Mouse (Mus musculus): ENCODE data around the gene Rps6. TPM values are rescaled to one million over a fixed set of nuclear protein-coding genes. Genes with fewer than 3 reads are reported as not detected.

Rps6 gene
- polyA plus RNA-seq, 1 experiment: 64.6 TPM

GRCm38 (mm10) chr4:86884945-86885344 is 27.7 kb upstream of the Rps6 start:
- Histone ChIP-seq H3K27me3 (ENCODE audit: control insufficient read depth) (peaks cover 2% of the 10 kb centered on the region; the same call in 1 of the 2 replicates), H3K36me3 (ENCODE audit: control insufficient read depth) (no peaks in the 10 kb centered on the region), H3K4me3 (replicated peaks) (no peak overlapping the region), H3K9me3 (ENCODE audit: control insufficient read depth, low read length) (no peaks in the 10 kb centered on the region), H3K4me1 (ENCODE audit: control insufficient read depth) (peaks cover 23% of the 10 kb centered on the region)
- TF ChIP-seq TAL1 (IDR thresholded peaks at IDR 0.05; ENCODE audit: low read length) (no peak), GATA1 (IDR thresholded peaks at IDR 0.05; ENCODE audit: low read length) (no peak)

DNA sequence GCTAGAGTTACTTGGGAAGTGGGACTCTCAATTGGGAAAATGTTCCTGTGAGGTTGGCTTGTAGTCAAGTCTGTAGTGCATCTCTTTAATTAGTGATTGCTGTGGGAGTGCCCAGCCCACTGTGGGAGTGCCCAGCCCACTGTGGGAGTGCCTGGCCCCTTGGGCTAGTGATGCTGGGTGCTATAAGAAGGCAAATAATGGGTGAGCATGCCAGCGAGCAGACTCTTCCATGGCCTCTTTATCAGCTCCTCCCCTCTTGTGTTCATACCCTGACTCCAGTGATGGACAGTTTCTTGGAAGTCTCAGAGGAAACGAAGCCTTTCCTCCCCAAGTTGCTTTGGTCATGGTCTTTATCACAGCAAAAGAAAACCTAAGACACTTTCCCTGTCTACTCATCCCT is 25.2 kb upstream of the Rps6 start:
- peaks cover 2% of the 10 kb centered on the region; the same call in 1 of the 2 replicates for H3K27me3 ChIP-seq (ENCODE audit: control insufficient read depth)
- TF ChIP-seq GATA1 (IDR thresholded peaks at IDR 0.05; ENCODE audit: low read length) (no peak), TAL1 (IDR thresholded peaks at IDR 0.05; ENCODE audit: low read length) (no peak)
- no peaks in the 10 kb centered on the region for H3K9me3 ChIP-seq (ENCODE audit: control insufficient read depth, low read length)
- peaks cover 24% of the 10 kb centered on the region for H3K4me1 ChIP-seq (ENCODE audit: control insufficient read depth)
- H3K4me3 ChIP-seq (replicated peaks): no peak overlapping the region
- no peaks in the 10 kb centered on the region for H3K36me3 ChIP-seq (ENCODE audit: control insufficient read depth)

DNA sequence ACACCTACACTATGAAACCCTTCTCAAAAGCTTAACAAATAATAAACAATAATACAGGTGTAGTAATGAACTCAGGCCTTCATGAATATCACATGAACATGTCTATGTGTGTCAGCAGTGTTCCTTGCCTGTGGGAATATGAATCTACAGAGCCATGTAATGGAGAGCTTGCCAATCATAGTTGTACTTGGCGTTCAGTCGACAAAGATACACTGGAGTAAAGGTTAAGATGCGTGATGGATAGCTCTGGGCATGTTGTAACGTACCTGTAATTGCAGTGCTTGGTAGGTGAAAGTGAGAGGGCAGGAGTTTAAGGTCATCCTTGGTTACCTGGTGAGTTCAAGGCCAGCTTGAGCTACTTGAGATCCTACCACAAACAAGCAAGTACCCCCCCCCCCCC is 24.0 kb upstream of the Rps6 start:
- no peak for TF ChIP-seq GATA1 (IDR thresholded peaks at IDR 0.05; ENCODE audit: low read length)
- no peak for TF ChIP-seq TAL1 (IDR thresholded peaks at IDR 0.05; ENCODE audit: low read length)
- H3K9me3 ChIP-seq (ENCODE audit: control insufficient read depth, low read length): no peaks in the 10 kb centered on the region
- no peak overlapping the region for H3K4me3 ChIP-seq (replicated peaks)
- H3K36me3 ChIP-seq (ENCODE audit: control insufficient read depth): no peaks in the 10 kb centered on the region
- H3K4me1 ChIP-seq (ENCODE audit: control insufficient read depth): peaks cover 13% of the 10 kb centered on the region
- peaks cover 6% of the 10 kb centered on the region for H3K27me3 ChIP-seq (ENCODE audit: control insufficient read depth)

GRCm38 (mm10) chr4:86879477-86879876 is 22.3 kb upstream of the Rps6 start:
- Histone ChIP-seq H3K36me3 (ENCODE audit: control insufficient read depth) (no peaks in the 10 kb centered on the region), H3K4me1 (ENCODE audit: control insufficient read depth) (peaks cover 7% of the 10 kb centered on the region), H3K9me3 (ENCODE audit: control insufficient read depth, low read length) (no peaks in the 10 kb centered on the region), H3K4me3 (replicated peaks) (no peak overlapping the region), H3K27me3 (ENCODE audit: control insufficient read depth) (peaks cover 23% of the 10 kb centered on the region)
- TF ChIP-seq TAL1 (IDR thresholded peaks at IDR 0.05; ENCODE audit: low read length) (no peak), GATA1 (IDR thresholded peaks at IDR 0.05; ENCODE audit: low read length) (no peak)

GRCm38 (mm10) chr4:86874146-86874847 is 17.1 kb upstream of the Rps6 start, which contains the start of gene Acer2:
TSS of gene Acer2 (plus strand) at chr4:86874396.
- TF ChIP-seq TAL1 (IDR thresholded peaks at IDR 0.05; ENCODE audit: low read length): no peak
- TF ChIP-seq GATA1 (IDR thresholded peaks at IDR 0.05; ENCODE audit: low read length): no peak
- H3K27me3 ChIP-seq (ENCODE audit: control insufficient read depth): peaks cover 45% of the 10 kb centered on the region
- H3K4me3 ChIP-seq (replicated peaks): peak within 1 kb of the TSS; percentile 72
- H3K36me3 ChIP-seq (ENCODE audit: control insufficient read depth): no peaks in the 10 kb centered on the region
- peaks cover 17% of the 10 kb centered on the region for H3K4me1 ChIP-seq (ENCODE audit: control insufficient read depth)
- H3K9me3 ChIP-seq (ENCODE audit: control insufficient read depth, low read length): peaks cover 6% of the 10 kb centered on the region; the same call in 1 of the 2 replicates

- peaks cover 15% of the 10 kb centered on the region for H3K4me1 ChIP-seq (ENCODE audit: control insufficient read depth)
- H3K9me3 ChIP-seq (ENCODE audit: control insufficient read depth, low read length): peaks cover 6% of the 10 kb centered on the region; the same call in 1 of the 2 replicates
- H3K27me3 ChIP-seq (ENCODE audit: control insufficient read depth): peaks cover 47% of the 10 kb centered on the region
- no peak overlapping the region for H3K4me3 ChIP-seq (replicated peaks)
- H3K36me3 ChIP-seq (ENCODE audit: control insufficient read depth): no peaks in the 10 kb centered on the region
- TF ChIP-seq GATA1 (IDR thresholded peaks at IDR 0.05; ENCODE audit: low read length) (no peak), TAL1 (IDR thresholded peaks at IDR 0.05; ENCODE audit: low read length) (no peak)
These were observed 15.9 kb upstream of the Rps6 start for GRCm38 (mm10) chr4:86873072-86873471.

GRCm38 (mm10) chr4:86871988-86872387 is 14.8 kb upstream of the Rps6 start:
- no peaks in the 10 kb centered on the region for H3K36me3 ChIP-seq (ENCODE audit: control insufficient read depth)
- H3K27me3 ChIP-seq (ENCODE audit: control insufficient read depth): peaks cover 48% of the 10 kb centered on the region
- peaks cover 15% of the 10 kb centered on the region for H3K4me1 ChIP-seq (ENCODE audit: control insufficient read depth)
- H3K4me3 ChIP-seq (replicated peaks): no peak overlapping the region
- peaks cover 6% of the 10 kb centered on the region; the same call in 1 of the 2 replicates for H3K9me3 ChIP-seq (ENCODE audit: control insufficient read depth, low read length)
- TF ChIP-seq TAL1 (IDR thresholded peaks at IDR 0.05; ENCODE audit: low read length): no peak
- TF ChIP-seq GATA1 (IDR thresholded peaks at IDR 0.05; ENCODE audit: low read length): no peak

DNA sequence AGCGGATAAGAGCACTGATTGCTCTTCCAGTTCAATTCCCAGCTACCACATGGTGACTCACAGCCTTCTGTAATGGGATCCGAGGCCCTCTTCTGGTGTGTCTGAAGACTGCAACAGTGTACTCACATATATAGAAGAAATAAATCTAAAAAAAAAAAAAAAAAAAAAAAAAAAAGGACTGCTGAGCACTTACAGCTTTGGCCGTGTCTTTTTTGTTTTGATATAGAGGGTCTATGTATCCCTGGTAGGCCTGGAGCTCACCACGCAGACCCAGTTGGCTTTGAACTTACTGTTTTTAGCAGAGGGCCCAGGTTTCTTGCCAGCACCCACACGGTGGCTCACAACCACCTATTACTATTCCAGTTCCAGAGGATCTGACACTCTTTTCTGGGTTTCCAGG is 6.9 kb upstream of the Rps6 start:
- no peaks in the 10 kb centered on the region for H3K36me3 ChIP-seq (ENCODE audit: control insufficient read depth)
- peaks cover 8% of the 10 kb centered on the region for H3K4me1 ChIP-seq (ENCODE audit: control insufficient read depth)
- no peaks in the 10 kb centered on the region for H3K9me3 ChIP-seq (ENCODE audit: control insufficient read depth, low read length)
- peaks cover 10% of the 10 kb centered on the region for H3K27me3 ChIP-seq (ENCODE audit: control insufficient read depth)
- no peak overlapping the region for H3K4me3 ChIP-seq (replicated peaks)
- no peak; the same call in 2 of the 3 replicates for TF ChIP-seq TAL1 (IDR thresholded peaks at IDR 0.05; ENCODE audit: low read length)
- TF ChIP-seq GATA1 (IDR thresholded peaks at IDR 0.05; ENCODE audit: low read length): no peak

GRCm38 (mm10) chr4:86858070-86858440 is 843 bp upstream of the Rps6 start:
- Histone ChIP-seq H3K4me3 (replicated peaks) (peak overlapping the region; percentile 99), H3K36me3 (ENCODE audit: control insufficient read depth) (peaks cover 33% of the 10 kb centered on the region), H3K27me3 (ENCODE audit: control insufficient read depth) (no peaks in the 10 kb centered on the region), H3K4me1 (ENCODE audit: control insufficient read depth) (peaks cover 35% of the 10 kb centered on the region), H3K9me3 (ENCODE audit: control insufficient read depth, low read length) (no peaks in the 10 kb centered on the region)
- TF ChIP-seq TAL1 (IDR thresholded peaks at IDR 0.05; ENCODE audit: low read length) (no peak), GATA1 (IDR thresholded peaks at IDR 0.05; ENCODE audit: low read length) (no peak)
